In the genomic region with DNA sequence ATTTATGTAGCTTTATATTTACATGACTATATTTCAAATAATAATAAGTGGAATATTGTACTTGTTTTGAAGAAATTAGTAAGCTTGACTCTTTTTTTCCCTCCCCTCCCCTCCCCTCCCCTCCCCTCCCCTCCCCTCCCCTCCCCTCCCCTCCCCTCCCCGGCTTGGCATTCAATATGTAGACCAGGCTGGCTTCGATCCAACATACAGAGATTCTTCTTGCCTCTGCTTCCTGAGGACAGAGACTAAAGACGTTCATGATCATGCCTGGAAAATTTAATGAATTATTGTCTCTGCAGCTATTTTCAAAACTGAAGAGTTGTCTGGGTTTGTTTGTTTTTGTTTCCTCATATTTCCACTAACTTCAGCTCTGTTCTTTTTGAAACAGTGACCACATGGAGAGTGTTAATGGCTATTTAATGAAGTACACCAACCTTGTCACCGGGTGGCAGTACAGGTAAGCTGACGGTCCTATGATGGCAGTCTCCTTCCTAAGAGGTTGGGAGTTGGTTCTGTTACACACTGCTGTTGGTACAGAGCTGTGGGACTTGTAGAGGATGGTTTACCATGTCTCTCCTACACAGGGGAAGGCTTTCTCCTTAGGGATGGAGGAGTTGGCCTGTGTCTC, we compare ENCODE assay signal across 10 mouse cellular contexts. TPM values are rescaled to one million over a fixed set of nuclear protein-coding genes. Genes with fewer than 3 reads are reported as not detected.
DNase-seq lines count a peak whose midpoint lies in the region; ATAC-seq and TF ChIP-seq lines count a peak whose summit lies in the region.
"Had no signal": no experiment of that assay in that cellular context is flagged by ENCODE, and none has a peak within 500 bp of the region (broad histone marks: within the 10 kb centered on the region; RNA-seq: fewer than 3 reads in every experiment).

No protein-coding gene starts in this region.

- no peaks in the 10 kb centered on the region for H3K9me3 ChIP-seq in intestine, embryonic 15.5 days
- no peaks in the 10 kb centered on the region for H3K9me3 ChIP-seq in midbrain, embryonic 10.5 days (replicated peaks)
- H3K9me3 ChIP-seq: forebrain, embryonic 10.5 days; limb, embryonic 13.5 days had no signal

- H3K4me1 ChIP-seq in heart, adult 2 months (ENCODE audit: control insufficient read depth, insufficient read depth, low read length) = peaks cover 10% of the 10 kb centered on the region
- 0 out of 2 replicates have a peak, but pooled peaks cover 6% of the 10 kb centered on the region for H3K4me1 ChIP-seq in intestine, embryonic 15.5 days (replicated peaks)
- 0 out of 2 replicates have a peak, but pooled peaks cover 3% of the 10 kb centered on the region for H3K4me1 ChIP-seq in midbrain, embryonic 10.5 days
- H3K4me1 ChIP-seq: limb, embryonic 13.5 days had no signal

- no peak overlapping the region for H3K9ac ChIP-seq in heart, adult 2 months (ENCODE audit: low read depth, low read length)
- no peak overlapping the region for H3K9ac ChIP-seq in intestine, embryonic 15.5 days
- H3K9ac ChIP-seq: limb, embryonic 13.5 days had no signal

- H3K36me3 ChIP-seq in heart, adult 2 months (ENCODE audit: control insufficient read depth, insufficient read depth, low read length) = peaks cover 19% of the 10 kb centered on the region
- no peaks in the 10 kb centered on the region for H3K36me3 ChIP-seq in intestine, embryonic 15.5 days
- peaks cover 50% of the 10 kb centered on the region for H3K36me3 ChIP-seq in midbrain, embryonic 10.5 days

- peak; percentile 47 for ATAC-seq in intestine, embryonic 15.5 days
- ATAC-seq in erythroid progenitor cell, adult 5-6 weeks (replicated peaks; ENCODE audit: low FRiP score, poor library complexity, severe bottlenecking) = no peak

- no peak for TF ChIP-seq POLR2A in heart, adult 2 months (IDR thresholded peaks at IDR 0.05; ENCODE audit: insufficient read depth, low read depth, low read length)

- no peak overlapping the region for H3K27ac ChIP-seq in heart, adult 2 months
- H3K27ac ChIP-seq in intestine, embryonic 15.5 days = no peak overlapping the region
- H3K27ac ChIP-seq in midbrain, embryonic 10.5 days (replicated peaks) = no peak overlapping the region
- H3K27ac ChIP-seq: forebrain, embryonic 10.5 days; limb, embryonic 13.5 days had no signal

- TF ChIP-seq EP300 in heart, adult 2 months (IDR thresholded peaks at IDR 0.05; ENCODE audit: insufficient read depth, low read depth, low read length) = no peak

- no peak overlapping the region for H3K4me2 ChIP-seq in intestine, embryonic 15.5 days (replicated peaks)
- H3K4me2 ChIP-seq: limb, embryonic 13.5 days had no signal

- no peak for DNase-seq in heart, adult 2 months
- DNase-seq in heart, postnatal 36 days = no peak
- DNase-seq in thymus, postnatal 25 days = peak; percentile 25
- no peak for DNase-seq in thymus, postnatal 0 days (ENCODE audit: low spot score)
- DNase-seq in thymus, postnatal 4 days = peak; percentile 57
- DNase-seq in midbrain, embryonic 10.5 days (ENCODE audit: low spot score) = no peak

- intact Hi-C loops in heart, adult 2 months (cut with DNase I) = no loop called here
- intact Hi-C loops in heart, postnatal 36 days (cut with DNase I) = no loop called here

- H3K27me3 ChIP-seq in heart, adult 2 months (ENCODE audit: control insufficient read depth, insufficient read depth, low read length) = no peaks in the 10 kb centered on the region
- H3K27me3 ChIP-seq in intestine, embryonic 15.5 days (replicated peaks) = no peaks in the 10 kb centered on the region
- no peaks in the 10 kb centered on the region for H3K27me3 ChIP-seq in midbrain, embryonic 10.5 days (ENCODE audit: low read depth, poor library complexity, severe bottlenecking)
- H3K27me3 ChIP-seq: limb, embryonic 13.5 days had no signal

- peak; percentile 49 for TF ChIP-seq CTCF in heart, adult 2 months (IDR thresholded peaks at IDR 0.05)

- H3K79me2 ChIP-seq in heart, adult 2 months (replicated peaks; ENCODE audit: control insufficient read depth, insufficient read depth, low read length) = peaks cover 2% of the 10 kb centered on the region; the same call in 1 of the 2 replicates

- WGBS in heart, adult 2 months = 33% methylated on average over 3 of the region's 5 CpGs
- WGBS in intestine, embryonic 15.5 days = 53% methylated on average over 5 of the region's 5 CpGs
- WGBS in midbrain, embryonic 10.5 days = 80% methylated on average over 4 of the region's 5 CpGs

- no peak overlapping the region for H3K4me3 ChIP-seq in heart, adult 2 months
- no peak overlapping the region for H3K4me3 ChIP-seq in intestine, embryonic 15.5 days (replicated peaks)
- H3K4me3 ChIP-seq in midbrain, embryonic 10.5 days = no peak overlapping the region
- H3K4me3 ChIP-seq: forebrain, embryonic 10.5 days; limb, embryonic 13.5 days had no signal

RNA-seq across cellular contexts. Expression of gene Osbpl11, which starts 10.9 kb away (rescaled TPM):
- 10 to 100 TPM; 17.0 to 18.4 TPM for total RNA-seq in heart, adult 2 months (2021)
- polyA plus RNA-seq in heart, adult 2 months (2012; rRNA removed) = 8.9 and 12.0 TPM in 2 replicates
- total RNA-seq in heart, postnatal 36 days (2021) = 10 to 100 TPM; 19.8 to 22.4 TPM
- 23.1 and 26.3 TPM in 2 replicates for polyA plus RNA-seq in thymus, postnatal 0 days (2015; fragmentation: Nextera tagmentation; extraction: Ambion mirVana)
- 14.7 and 15.2 TPM in 2 replicates for polyA plus RNA-seq in intestine, embryonic 15.5 days (2015; fragmentation: Nextera tagmentation; extraction: Ambion mirVana)
- total RNA-seq in erythroid progenitor cell, adult 5-6 weeks (2015; ENCODE audit: low replicate concordance) = 3.4 and 5.4 TPM in 2 replicates
- total RNA-seq in erythroid progenitor cell, adult 5-6 weeks (2017; ENCODE audit: low replicate concordance) = 5.7 and 6.5 TPM in 2 replicates
- 22.3 and 23.3 TPM in 2 replicates for polyA plus RNA-seq in midbrain, embryonic 10.5 days (2016; fragmentation: Nextera tagmentation; extraction: Ambion mirVana)

RNA-seq across cellular contexts. Expression of gene Snx4, which starts 55.4 kb away (rescaled TPM):
- total RNA-seq in heart, adult 2 months (2021) = 10 to 100 TPM; 21.5 to 21.7 TPM
- polyA plus RNA-seq in heart, adult 2 months (2012; rRNA removed) = 11.7 and 16.6 TPM in 2 replicates
- 10 to 100 TPM; 24.5 to 25.0 TPM for total RNA-seq in heart, postnatal 36 days (2021)
- polyA plus RNA-seq in thymus, postnatal 0 days (2015; fragmentation: Nextera tagmentation; extraction: Ambion mirVana) = 75.7 and 75.9 TPM in 2 replicates
- polyA plus RNA-seq in intestine, embryonic 15.5 days (2015; fragmentation: Nextera tagmentation; extraction: Ambion mirVana) = 80.2 and 82.5 TPM in 2 replicates
- total RNA-seq in erythroid progenitor cell, adult 5-6 weeks (2015; ENCODE audit: low replicate concordance) = 12.3 and 23.9 TPM in 2 replicates
- total RNA-seq in erythroid progenitor cell, adult 5-6 weeks (2017; ENCODE audit: low replicate concordance) = 7.0 and 14.0 TPM in 2 replicates
- 72.9 and 75.3 TPM in 2 replicates for polyA plus RNA-seq in midbrain, embryonic 10.5 days (2016; fragmentation: Nextera tagmentation; extraction: Ambion mirVana)

Comparison
In these comparisons a context has a peak if more than half of its experiments do, and no peak if none do; other contexts are left out.
1. DNase-seq: peak in thymus, postnatal 25 days (single experiment) and thymus, postnatal 4 days (single experiment); none in heart, adult 2 months (0 of 2), heart, postnatal 36 days (0 of 2), thymus, postnatal 0 days (single experiment) and midbrain, embryonic 10.5 days (single experiment).